Mouse (Mus musculus): ENCODE measurements around the gene Nell2. TPM values are rescaled to one million over a fixed set of nuclear protein-coding genes. Genes with fewer than 3 reads are reported as not detected.
A peak's percentile ranks its signal among the peaks of the same experiment; 100 is the strongest.

The Nell2 gene
- total RNA-seq, 2 experiments from 2014 or later = 415 to 438 TPM

GRCm38 (mm10) chr15:95137018-95137810 is 391.1 kb downstream of the Nell2 start:
- DNase-seq = no peak
- intact Hi-C loops (cut with DNase I) = no loop called here

GRCm38 (mm10) chr15:95135926-95136609 is 392.3 kb downstream of the Nell2 start:
- DNase-seq = no peak

GRCm38 (mm10) chr15:95131401-95131800 is 397.0 kb downstream of the Nell2 start:
- no peak for DNase-seq
- intact Hi-C loops (cut with DNase I) = no loop called here

More at GRCm38 (mm10) chr15:95135926-95136609, 392.3 kb downstream of the Nell2 start:
- intact Hi-C loops (cut with DNase I) = no loop called here

DNA sequence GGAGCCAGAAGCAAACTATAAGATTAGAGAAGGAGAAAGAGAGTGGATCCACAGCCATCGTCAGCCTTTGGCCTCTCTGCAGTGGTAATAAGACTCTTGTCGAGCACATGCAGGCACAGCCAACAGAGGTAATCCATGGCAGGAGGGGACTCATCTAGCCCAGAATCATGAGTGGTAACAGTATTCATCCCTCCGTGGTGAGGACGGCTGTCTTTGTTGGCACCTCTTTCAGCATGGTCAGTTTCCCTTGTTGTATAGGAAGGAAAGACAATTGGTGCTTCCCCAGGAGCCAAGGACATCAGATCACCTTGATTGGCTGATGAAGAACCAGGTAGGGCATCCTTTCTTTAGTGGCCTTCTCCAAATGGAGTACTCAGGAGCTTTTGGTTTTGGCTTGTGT is 419.7 kb downstream of the Nell2 start:
- no peak for DNase-seq
- intact Hi-C loops (cut with DNase I) = no loop called here

GRCm38 (mm10) chr15:95107246-95107809 is 421.0 kb downstream of the Nell2 start:
- intact Hi-C loops (cut with DNase I) = no loop called here

GRCm38 (mm10) chr15:95101522-95101921 is 426.8 kb downstream of the Nell2 start:
- DNase-seq = no peak

More at GRCm38 (mm10) chr15:95107246-95107809, 421.0 kb downstream of the Nell2 start:
- DNase-seq = no peak

GRCm38 (mm10) chr15:95100133-95100532 is 428.2 kb downstream of the Nell2 start:
- no peak for DNase-seq

More at GRCm38 (mm10) chr15:95101522-95101921, 426.8 kb downstream of the Nell2 start:
- intact Hi-C loops (cut with DNase I) = no loop called here

GRCm38 (mm10) chr15:95085962-95086361 is 442.4 kb downstream of the Nell2 start:
- intact Hi-C loops (cut with DNase I) = no loop called here
- peak; percentile 57 for DNase-seq

More at GRCm38 (mm10) chr15:95100133-95100532, 428.2 kb downstream of the Nell2 start:
- intact Hi-C loops (cut with DNase I) = no loop called here

GRCm38 (mm10) chr15:95081654-95082053 is 446.7 kb downstream of the Nell2 start:
- DNase-seq = peak; percentile 52

GRCm38 (mm10) chr15:95075356-95075755 is 453.0 kb downstream of the Nell2 start:
- DNase-seq = peak; percentile 16
- intact Hi-C loops (cut with DNase I) = loop anchor here (10.0 kb wide), 1 partner anchor 301 kb away; no protein-coding TSS in a partner anchor

More at GRCm38 (mm10) chr15:95081654-95082053, 446.7 kb downstream of the Nell2 start:
- intact Hi-C loops (cut with DNase I) = no loop called here

- DNase-seq = no peak
- intact Hi-C loops (cut with DNase I) = loop anchor here (10.0 kb wide), 1 partner anchor 296 kb away; no protein-coding TSS in a partner anchor
Observed at GRCm38 (mm10) chr15:95070881-95071280, 457.5 kb downstream of the Nell2 start.

- intact Hi-C loops (cut with DNase I) = no loop called here
- no peak for DNase-seq
Observed at GRCm38 (mm10) chr15:95068799-95069198, 459.6 kb downstream of the Nell2 start.

- DNase-seq = no peak
Observed at GRCm38 (mm10) chr15:95068023-95068422, 460.3 kb downstream of the Nell2 start.

DNA sequence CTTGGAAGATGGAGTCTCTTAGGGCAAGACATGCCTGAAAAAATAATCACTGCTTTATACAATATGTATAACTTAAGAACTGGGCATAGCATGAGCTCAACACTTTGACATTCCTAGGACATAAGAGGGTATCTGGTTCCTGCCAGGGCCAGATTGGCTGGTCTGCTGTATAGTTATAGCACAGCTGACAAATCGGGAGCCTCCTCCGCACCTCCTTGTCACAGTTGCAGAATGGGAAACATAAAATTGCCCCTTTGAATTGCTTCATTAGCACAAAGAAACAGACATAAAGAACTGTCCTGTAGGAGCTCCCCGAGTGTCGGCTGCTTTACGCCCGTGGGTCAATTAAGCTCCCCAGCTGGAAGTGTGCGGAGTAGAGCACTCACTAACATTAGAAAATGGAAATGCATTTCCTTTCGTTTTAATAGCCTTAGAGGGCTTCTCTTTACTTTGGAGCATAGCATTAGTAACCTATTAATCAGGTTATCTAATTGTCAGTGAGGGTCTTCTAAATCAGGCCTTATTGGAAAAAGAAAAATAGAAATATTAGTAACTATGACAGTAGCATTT is 473.2 kb downstream of the Nell2 start:
- intact Hi-C loops (cut with DNase I) = no loop called here
- DNase-seq = no peak

More at GRCm38 (mm10) chr15:95068023-95068422, 460.3 kb downstream of the Nell2 start:
- intact Hi-C loops (cut with DNase I) = no loop called here

DNA sequence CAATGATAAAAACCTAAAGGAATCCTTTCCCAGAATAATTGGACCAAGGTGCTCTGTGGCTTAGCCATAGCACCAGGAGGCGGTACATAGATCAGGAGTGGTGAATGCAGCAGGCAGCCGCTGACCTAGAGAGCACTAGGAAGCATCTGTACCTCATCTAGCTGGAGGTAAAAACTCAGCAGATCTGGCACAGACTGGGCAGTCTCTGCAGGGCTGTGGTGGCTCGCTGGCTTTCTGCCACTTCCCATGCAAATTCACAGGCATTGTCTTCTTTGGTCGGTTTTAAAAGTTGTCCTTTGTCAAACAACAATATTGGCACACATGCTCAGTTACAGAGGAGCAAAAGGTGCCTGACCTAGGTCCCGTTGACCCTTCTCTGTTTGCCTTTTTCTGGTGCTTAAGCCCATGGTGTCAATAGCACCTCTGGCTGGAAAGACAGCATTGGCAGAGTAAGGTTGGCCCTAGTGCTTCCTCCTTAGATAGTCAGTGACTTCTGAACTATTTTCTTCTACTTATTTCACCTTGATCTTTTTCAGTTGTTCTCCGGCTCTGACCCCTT is 479.1 kb downstream of the Nell2 start:
- DNase-seq = peak; percentile 68
- intact Hi-C loops (cut with DNase I) = no loop called here

- no peak for DNase-seq
Observed at GRCm38 (mm10) chr15:95047486-95047885, 480.9 kb downstream of the Nell2 start.

GRCm38 (mm10) chr15:95044011-95044410 is 484.3 kb downstream of the Nell2 start:
- intact Hi-C loops (cut with DNase I) = no loop called here
- peak; percentile 80 for DNase-seq

More at GRCm38 (mm10) chr15:95047486-95047885, 480.9 kb downstream of the Nell2 start:
- intact Hi-C loops (cut with DNase I) = no loop called here

GRCm38 (mm10) chr15:95042437-95042836 is 485.9 kb downstream of the Nell2 start:
- DNase-seq = peak; percentile 24
- intact Hi-C loops (cut with DNase I) = no loop called here

DNA sequence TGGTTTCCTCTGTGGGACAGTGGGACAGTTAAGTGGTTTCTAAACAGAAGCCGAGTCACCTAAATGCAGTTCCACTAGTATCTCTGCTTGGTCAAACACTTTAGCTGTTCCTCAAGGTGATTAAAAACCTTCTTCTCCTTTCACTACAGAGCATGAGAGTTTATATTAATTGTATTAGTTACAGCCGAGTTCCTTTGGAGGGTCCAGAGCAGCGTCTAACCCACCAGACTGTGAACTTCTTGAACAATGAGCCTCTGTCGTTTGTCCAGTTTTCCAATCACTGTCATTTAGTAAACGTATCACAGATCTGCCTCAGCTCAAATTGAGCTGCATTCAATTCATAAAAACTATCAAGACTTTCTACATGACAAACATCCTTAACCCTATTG is 498.9 kb downstream of the Nell2 start:
- DNase-seq = no peak
- intact Hi-C loops (cut with DNase I) = no loop called here

- no peak for DNase-seq
- intact Hi-C loops (cut with DNase I) = no loop called here
Observed at GRCm38 (mm10) chr15:95028862-95029486, 499.4 kb downstream of the Nell2 start.
